ENCODE assay signal across 1 mouse cellular context in genomic region chr12:113075063-113075454, GRCm38 (mm10).
A peak's percentile ranks its signal among the peaks of the same experiment; 100 is the strongest.
TF ChIP-seq lines count a peak whose summit lies in the region.

No protein-coding gene starts in this region.

TF ChIP-seq in CH12.LX, 34 proteins besides CTCF, POLR2A, EP300 and RAD21 (continued from another document):
- TF ChIP-seq TBP (conservative IDR thresholded peaks at IDR 0.05; ENCODE audit: low read depth, low read length) (0 out of 2 replicates have a peak, but pooled peaks have one; percentile 35), SMC3 (IDR thresholded peaks at IDR 0.05; ENCODE audit: low read depth, low read length) (peak; percentile 54), PAX5 (IDR thresholded peaks at IDR 0.05; ENCODE audit: low read length) (no peak), ELF1 (IDR thresholded peaks at IDR 0.05; ENCODE audit: low read depth, low read length) (peak; percentile 49; the same call in 1 of the 2 replicates), HCFC1 (IDR thresholded peaks at IDR 0.05; ENCODE audit: low read depth, low read length) (0 out of 2 replicates have a peak, but pooled peaks have one; percentile 34)
